21 mouse cellular contexts compared by ENCODE assay signal in the genomic region with DNA sequence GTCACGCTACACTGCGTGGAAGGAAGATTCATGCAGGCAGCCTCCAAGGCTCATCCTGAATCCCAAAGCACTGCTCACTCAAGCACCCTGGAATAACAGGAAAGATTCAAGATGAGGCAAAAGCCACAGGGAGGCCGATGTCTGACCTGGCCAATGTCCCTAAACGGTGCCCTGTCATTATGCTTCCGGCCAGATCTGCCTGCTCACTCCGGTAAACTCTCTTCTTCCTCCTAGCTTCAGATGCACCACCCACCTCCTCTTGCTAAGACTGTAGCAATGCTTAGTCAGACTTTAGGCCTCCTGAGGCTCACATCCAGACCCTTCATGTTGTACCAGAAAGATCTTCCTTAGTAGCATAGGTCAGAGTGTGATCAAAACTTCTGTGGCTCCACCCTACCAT. TPM values are rescaled to one million over a fixed set of nuclear protein-coding genes. Genes with fewer than 3 reads are reported as not detected.
DNase-seq lines count a peak whose midpoint lies in the region; ATAC-seq lines count a peak whose summit lies in the region.
"Had no signal": no experiment of that assay in that cellular context is flagged by ENCODE, and none has a peak within 500 bp of the region (broad histone marks: within the 10 kb centered on the region; RNA-seq: fewer than 3 reads in every experiment).

No protein-coding gene starts in this region.

- DNase-seq in heart, adult 11 months, result peak; percentile 74
- no peak for DNase-seq in heart, postnatal 25 days (ENCODE audit: low spot score)
- no peak for DNase-seq in lung, adult 18-20 months
- DNase-seq: adrenal gland, adult 8-10 months; adrenal gland, postnatal 14 days; adrenal gland, postnatal 36 days; B cell, adult 2 months; cerebellum, adult 11-12 months; cerebellum, adult 2 months; cerebellum, adult 9-10 months; cerebellum, postnatal 10 days; cerebellum, postnatal 25 days; embryo, embryonic 11 days had no signal

- intact Hi-C loops in heart, postnatal 25 days (cut with DNase I), result no loop called here

- 0 out of 2 replicates have a peak, but pooled peaks have one; percentile 43 for ATAC-seq in common myeloid progenitor, adult 5-6 weeks (replicated peaks; ENCODE audit: low read depth, poor library complexity, severe bottlenecking)
- ATAC-seq in megakaryocyte progenitor cell, adult 5-6 weeks (replicated peaks; ENCODE audit: poor library complexity), result peak; percentile 29; the same call in 1 of the 2 replicates
- ATAC-seq: activated CD4-positive, CD25-positive, alpha-beta regulatory T cell, adult 4 months; CD4-positive, CD25-positive, alpha-beta regulatory T cell, adult 4 months; forebrain, embryonic 14.5 days; forebrain, embryonic 16.5 days; Patski had no signal

RNA-seq across cellular contexts. Expression of gene Rph3al, which starts 19.1 kb away (rescaled TPM):
- 10 to 100 TPM in 1 of 2 experiments, 1 to 10 TPM in 1; 9.8 to 11.5 TPM for total RNA-seq in heart, postnatal 25 days (2021)
- 1.5 and 1.9 TPM in 2 replicates for total RNA-seq in common myeloid progenitor, adult 5-6 weeks (2017)
- total RNA-seq in megakaryocyte progenitor cell, adult 5-6 weeks (2015), result 0.91 and 0.93 TPM in 2 replicates
- 0.54 and 0.74 TPM in 2 replicates for total RNA-seq in megakaryocyte progenitor cell, adult 5-6 weeks (2017)
- total RNA-seq: G1E had no signal
